Mouse (Mus musculus) kidney, adult 2 months (tissue): ENCODE measurements around the gene Dhrs4.

Experiments
- CTCF ChIP-seq: fragments of 200-500 bp; conservative IDR thresholded peaks from 2 replicates; pipeline ENCODE4 v1.5.1; 2011; ENCODE audit warnings: low read depth, mild to moderate bottlenecking, control low read depth, low read length, moderate library complexity, mixed read lengths; ENCODE audit not compliant: insufficient read depth, insufficient read length
- POLR2A ChIP-seq: fragments of 200-500 bp; IDR thresholded peaks from one replicate; pipeline ENCODE4 v1.6.1; 2011; ENCODE audit warnings: low read depth, low read length, control low read depth

- TF ChIP-seq CTCF (no peak), POLR2A (no peak)
These were observed 27.1 kb downstream of the Dhrs4 start for GRCm38 (mm10) chr14:55505612-55506011.
